Mouse (Mus musculus) lung, postnatal 0 days (tissue): ENCODE data around the gene Col6a1.

ENCODE experiments used
- CTCF ChIP-seq: IDR thresholded peaks from 2 replicates; pipeline ENCODE4 v1.5.1; 2016; ENCODE audit warnings: antibody characterized with exemption, mild to moderate bottlenecking
- EP300 ChIP-seq: IDR thresholded peaks from 2 replicates; pipeline ENCODE4 v1.6.1; 2016; ENCODE audit warnings: antibody characterized with exemption, mild to moderate bottlenecking, control low read depth

DNA sequence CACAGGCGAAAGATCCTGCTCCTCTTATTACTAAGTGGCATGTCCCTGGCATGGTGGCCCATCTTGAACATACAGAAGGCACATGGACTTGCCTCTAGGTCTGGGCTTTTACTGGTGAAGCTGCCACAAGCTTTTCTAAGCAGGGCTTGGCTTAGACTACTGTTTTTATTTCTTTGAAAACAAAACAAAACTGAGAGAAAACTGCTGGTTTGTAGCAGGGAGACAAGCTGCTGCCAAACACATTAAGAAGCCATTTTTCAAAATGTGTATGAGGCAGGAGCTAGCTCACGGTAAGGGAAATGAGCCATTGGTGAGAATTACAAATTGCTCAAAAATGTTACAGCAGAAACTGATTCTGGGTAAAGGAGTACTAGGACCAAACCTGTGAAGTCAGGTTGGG lies 24.5 kb downstream of the Col6a1 start:
- TF ChIP-seq CTCF (no peak), EP300 (no peak)
